Mouse (Mus musculus): ENCODE data around the gene Tmem243.

DNA sequence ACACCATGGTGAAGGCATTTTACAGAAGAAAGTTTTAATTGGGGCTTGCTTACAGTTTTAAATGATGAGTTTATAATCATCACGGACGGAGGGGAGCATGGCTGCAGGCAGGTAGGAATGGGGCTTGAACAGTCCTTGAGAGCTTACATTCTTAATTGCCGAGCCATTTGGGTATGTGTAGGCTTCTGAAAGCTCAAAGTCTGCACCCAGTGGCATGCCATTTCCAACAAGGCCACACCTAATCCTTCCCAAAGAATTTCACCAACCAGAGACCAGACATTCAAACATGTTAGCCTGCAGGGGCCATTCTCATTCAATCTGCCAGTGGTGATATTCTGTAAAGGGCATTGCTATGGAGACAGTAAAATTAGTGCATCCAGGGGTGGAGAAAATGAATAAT is 62.9 kb downstream of the Tmem243 start:
- TF ChIP-seq CTCF (IDR thresholded peaks at IDR 0.05; ENCODE audit: low read depth, low read length) (no peak), GATA1 (IDR thresholded peaks at IDR 0.05; ENCODE audit: borderline replicate concordance, low read length) (no peak)
